ENCODE assay signal across 21 mouse cellular contexts in the genomic region with DNA sequence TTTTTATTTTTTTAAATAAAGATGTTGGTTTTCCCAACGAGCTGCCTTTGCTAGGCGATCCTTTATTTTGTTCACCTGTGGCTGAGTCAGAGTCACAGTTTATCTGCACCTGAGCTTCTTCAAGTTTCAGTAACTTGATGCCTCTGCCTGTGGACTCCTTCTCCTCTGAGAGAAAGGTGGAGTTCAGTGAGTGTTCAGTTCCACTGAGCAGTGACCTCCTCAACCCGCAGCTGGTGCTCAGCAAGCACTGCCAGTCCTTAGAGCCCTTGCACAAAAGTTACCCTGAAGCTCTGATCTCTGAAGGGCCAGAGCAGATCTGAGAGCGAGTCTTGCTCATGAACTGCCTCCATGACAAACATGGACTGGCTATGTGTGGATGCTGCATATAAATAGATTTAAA.
"Had no signal": no experiment of that assay in that cellular context is flagged by ENCODE, and none has a peak within 500 bp of the region (broad histone marks: within the 10 kb centered on the region; RNA-seq: fewer than 3 reads in every experiment).

No protein-coding gene starts in this region.

- H3K9ac ChIP-seq: limb, embryonic 12.5 days; limb, embryonic 15.5 days; liver, embryonic 14.5 days; liver, postnatal 0 days; lung, embryonic 14.5 days; midbrain, embryonic 12.5 days; midbrain, embryonic 15.5 days; neural tube, embryonic 12.5 days; neural tube, embryonic 15.5 days; stomach, embryonic 15.5 days had no signal

- H3K9me3 ChIP-seq: limb, embryonic 12.5 days; limb, embryonic 15.5 days; midbrain, embryonic 12.5 days; midbrain, embryonic 15.5 days; neural tube, embryonic 12.5 days; neural tube, embryonic 15.5 days; stomach, embryonic 15.5 days had no signal

- H3K36me3 ChIP-seq: limb, embryonic 12.5 days; limb, embryonic 15.5 days; midbrain, embryonic 12.5 days; midbrain, embryonic 15.5 days; neural tube, embryonic 12.5 days; neural tube, embryonic 15.5 days; stomach, embryonic 15.5 days had no signal

- H3K27ac ChIP-seq: limb, embryonic 12.5 days; limb, embryonic 15.5 days; liver, embryonic 14.5 days; macrophage; midbrain, embryonic 12.5 days; midbrain, embryonic 15.5 days; neural tube, embryonic 12.5 days; neural tube, embryonic 15.5 days; stomach, embryonic 15.5 days had no signal

- H3K27me3 ChIP-seq: midbrain, embryonic 12.5 days; midbrain, embryonic 15.5 days; neural tube, embryonic 12.5 days; neural tube, embryonic 15.5 days; stomach, embryonic 15.5 days had no signal

- DNase-seq: kidney, adult 11 months; kidney, adult 9 months; kidney, postnatal 36 days; left cerebral cortex, postnatal 4 days; liver, postnatal 0 days; lung, embryonic 14.5 days; right cerebral cortex, adult 18-20 months; right cerebral cortex, postnatal 14 days; spleen, adult 18-20 months; thymus, postnatal 25 days had no signal

- H3K4me3 ChIP-seq: limb, embryonic 12.5 days; limb, embryonic 15.5 days; midbrain, embryonic 12.5 days; midbrain, embryonic 15.5 days; neural tube, embryonic 12.5 days; stomach, embryonic 15.5 days had no signal

- H3K4me2 ChIP-seq: limb, embryonic 12.5 days; limb, embryonic 15.5 days; liver, embryonic 11.5 days; lung, embryonic 14.5 days; midbrain, embryonic 12.5 days; neural tube, embryonic 12.5 days; neural tube, embryonic 15.5 days; stomach, embryonic 15.5 days had no signal

- ATAC-seq: liver, postnatal 0 days; lung, postnatal 0 days; midbrain, embryonic 15.5 days had no signal

- H3K4me1 ChIP-seq: limb, embryonic 15.5 days; neural tube, embryonic 12.5 days; stomach, embryonic 15.5 days had no signal
